Mouse (Mus musculus) forebrain, embryonic 10.5 days (tissue): ENCODE results near the gene Scimp. TPM values are rescaled to one million over a fixed set of nuclear protein-coding genes. Genes with fewer than 3 reads are reported as not detected.

Experiments used
- DNase-seq: peaks from one replicate; pipeline ENCODE4 v3.0.0-alpha.2; 2017; ENCODE audit warnings: low spot score; ENCODE audit errors: extremely low spot score
- H3K27ac ChIP-seq: fragments of 300-500 bp; sonication (generic); 2 replicates; pipeline ENCODE4 v1.5.1; 2016; ENCODE audit warnings: mild to moderate bottlenecking
- H3K27me3 ChIP-seq: fragments of 300-500 bp; sonication (generic); 2 replicates; pipeline ENCODE4 v1.6.1; 2016; ENCODE audit warnings: mild to moderate bottlenecking; ENCODE audit not compliant: poor library complexity, severe bottlenecking
- H3K36me3 ChIP-seq: fragments of 300-500 bp; sonication (generic); replicated peaks from 2 replicates; pipeline ENCODE4 v1.6.1; 2016; ENCODE audit warnings: mild to moderate bottlenecking, moderate library complexity
- H3K4me1 ChIP-seq: fragments of 300-500 bp; sonication (generic); 2 replicates; pipeline ENCODE4 v1.6.1; 2016
- H3K4me3 ChIP-seq: fragments of 300-500 bp; sonication (generic); 2 replicates; pipeline ENCODE4 v1.5.1; 2016; ENCODE audit warnings: mild to moderate bottlenecking, moderate library complexity
- H3K9me3 ChIP-seq: fragments of 300-500 bp; sonication (generic); 2 replicates; pipeline ENCODE4 v1.6.1; 2016; ENCODE audit warnings: mild to moderate bottlenecking, moderate library complexity
- WGBS: fragments of 180-500 bp; shearing (Covaris S2); methylation state at CpG from one replicate; pipeline ENCODE4 v1.1.7; 2016; 5-methylcytosine and 5-hydroxymethylcytosine counted together
- polyA plus RNA-seq: library from polyadenylated mRNA; unstranded; fragments of >200 nt; fragmentation: Nextera tagmentation; extraction: Ambion mirVana; gene quantifications from 2 replicates; pipeline ENCODE4 v1.2.1, GENCODE M21; 2016

Gene Scimp
- polyA plus RNA-seq, 1 experiment from 2014 or later, result not detected

DNA sequence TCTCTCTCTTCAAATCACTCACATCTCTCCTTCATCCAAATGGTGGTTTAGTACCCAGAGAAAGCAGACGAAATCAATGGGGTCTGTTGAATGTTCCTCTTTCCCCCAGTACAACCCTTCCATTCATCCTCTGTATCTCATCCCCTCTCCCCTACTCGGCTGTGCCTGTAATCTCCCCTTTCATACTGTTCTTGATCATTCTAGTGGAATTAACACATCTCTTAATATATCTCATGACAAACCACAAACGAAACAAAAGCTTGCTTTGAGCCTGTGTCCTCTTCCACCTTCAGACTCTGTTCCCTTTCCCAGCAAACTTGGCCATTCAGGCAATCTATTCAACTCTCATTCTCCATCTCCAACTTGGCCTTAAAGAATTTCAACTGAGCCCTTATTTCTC lies 18.8 kb upstream of the Scimp start:
- Histone ChIP-seq H3K27ac (no peak overlapping the region), H3K4me3 (no peak overlapping the region), H3K9me3 (peaks cover 18% of the 10 kb centered on the region), H3K4me1 (peaks cover 16% of the 10 kb centered on the region), H3K36me3 (no peaks in the 10 kb centered on the region), H3K27me3 (no peaks in the 10 kb centered on the region)
- 35% methylated on average over 3 of the region's 3 CpGs for WGBS
- DNase-seq, result no peak

DNA sequence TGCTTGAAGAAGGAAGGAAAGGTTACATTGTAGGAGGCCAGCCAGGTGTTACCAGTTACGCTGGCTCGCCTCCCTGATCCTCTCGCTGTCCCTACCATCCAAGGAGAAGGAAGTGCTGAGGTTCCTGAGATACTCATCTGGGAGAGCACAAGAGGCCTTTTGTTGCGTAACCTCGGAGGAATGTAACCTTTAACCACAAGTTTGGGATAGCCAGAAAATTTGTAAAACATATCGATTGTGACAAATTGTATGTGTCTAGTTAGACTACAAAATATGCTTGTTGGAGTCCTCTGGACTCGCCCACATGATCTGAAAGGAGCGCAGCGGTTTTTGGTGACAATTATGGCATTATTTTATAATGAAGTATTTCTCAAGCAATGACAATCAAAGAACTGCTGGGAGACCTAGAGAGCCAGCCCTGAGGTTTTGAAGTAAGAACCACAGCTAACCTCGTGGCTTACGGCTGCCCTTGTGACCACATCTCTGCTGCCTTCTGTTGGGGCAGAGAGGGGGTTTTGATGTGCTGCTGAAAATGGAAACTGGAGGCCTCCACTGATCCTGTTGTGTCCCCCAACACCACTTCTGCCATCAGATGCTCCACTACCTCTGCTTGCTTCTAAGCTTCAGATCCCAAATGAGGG lies 16.7 kb upstream of the Scimp start:
- Histone ChIP-seq H3K27ac (no peak overlapping the region), H3K36me3 (no peaks in the 10 kb centered on the region), H3K4me1 (peaks cover 11% of the 10 kb centered on the region), H3K27me3 (no peaks in the 10 kb centered on the region), H3K9me3 (peaks cover 13% of the 10 kb centered on the region), H3K4me3 (no peak overlapping the region)
- 81% methylated on average over 11 of the region's 11 CpGs for WGBS
- no peak for DNase-seq

DNA sequence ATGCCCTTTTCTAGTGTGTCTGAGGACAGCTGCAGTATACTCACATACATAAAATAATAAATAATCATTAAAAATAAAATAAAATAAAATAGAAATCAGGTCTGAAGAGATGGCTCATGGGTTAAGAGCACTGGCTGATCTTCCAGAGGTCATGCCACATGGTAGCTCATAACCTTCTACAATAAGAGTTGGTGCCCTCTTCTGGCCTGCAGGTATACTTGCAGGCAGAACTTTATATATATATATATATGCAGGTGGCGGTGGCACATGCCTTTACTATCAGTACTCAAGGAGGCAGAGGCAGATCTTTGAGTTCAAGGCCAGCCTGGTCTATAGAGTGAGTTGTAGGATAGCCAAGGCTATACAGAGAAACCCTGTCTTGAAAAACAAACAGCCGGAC lies 13.8 kb upstream of the Scimp start:
- Histone ChIP-seq H3K4me1 (peaks cover 12% of the 10 kb centered on the region), H3K36me3 (no peaks in the 10 kb centered on the region), H3K27ac (no peak overlapping the region), H3K27me3 (no peaks in the 10 kb centered on the region), H3K4me3 (no peak overlapping the region), H3K9me3 (peaks cover 4% of the 10 kb centered on the region; the same call in 1 of the 2 replicates)
- no peak for DNase-seq
- WGBS, result 85% methylated on average over 2 of the region's 2 CpGs

DNA sequence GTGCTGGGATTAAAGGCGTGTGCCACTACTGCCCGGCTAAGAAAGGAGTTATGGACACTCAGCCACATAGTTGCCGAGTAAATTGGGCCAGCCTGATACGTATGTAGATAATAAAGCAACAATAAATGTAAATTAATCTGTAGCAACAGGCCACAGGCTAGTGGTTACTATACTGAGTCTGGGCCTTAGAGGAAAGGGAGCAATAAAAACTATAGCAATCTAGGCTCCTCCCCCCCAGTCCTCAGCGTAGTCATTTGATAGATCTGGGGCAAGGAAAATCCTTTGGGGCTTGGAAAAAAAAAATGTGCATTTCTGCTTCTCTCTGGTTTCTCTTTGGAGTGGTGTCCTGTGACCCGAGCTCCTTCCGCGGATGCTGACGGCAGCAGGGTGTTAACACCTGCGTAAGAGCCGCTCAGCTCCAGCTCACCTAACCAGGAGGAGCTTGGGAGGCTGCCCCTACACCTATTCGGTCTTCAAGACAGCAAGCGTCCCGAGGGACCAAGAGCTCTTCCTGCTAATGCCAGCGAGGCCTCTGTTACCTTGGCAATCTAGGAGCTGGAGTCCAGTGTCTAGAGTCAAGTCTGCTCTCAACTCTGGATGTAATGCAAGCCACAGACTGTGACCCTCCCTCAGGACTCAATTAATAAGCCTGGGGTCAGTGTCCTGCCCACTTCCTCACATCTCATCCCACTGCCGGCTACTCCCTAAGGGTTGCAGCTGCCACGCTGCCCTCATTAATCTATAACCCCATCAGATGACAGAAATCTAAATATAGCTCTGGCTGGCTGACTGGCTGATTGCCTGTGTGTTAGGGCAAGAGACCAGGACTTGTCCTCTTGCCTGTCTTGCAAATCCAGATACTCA lies 9.6 kb upstream of the Scimp start:
- 72% methylated on average over 17 of the region's 17 CpGs for WGBS
- no peaks in the 10 kb centered on the region for H3K36me3 ChIP-seq
- no peaks in the 10 kb centered on the region for H3K27me3 ChIP-seq
- H3K9me3 ChIP-seq, result no peaks in the 10 kb centered on the region; the same call in 1 of the 2 replicates
- H3K4me3 ChIP-seq, result no peak overlapping the region
- peaks cover 6% of the 10 kb centered on the region for H3K4me1 ChIP-seq
- no peak for DNase-seq
- no peak overlapping the region for H3K27ac ChIP-seq

DNA sequence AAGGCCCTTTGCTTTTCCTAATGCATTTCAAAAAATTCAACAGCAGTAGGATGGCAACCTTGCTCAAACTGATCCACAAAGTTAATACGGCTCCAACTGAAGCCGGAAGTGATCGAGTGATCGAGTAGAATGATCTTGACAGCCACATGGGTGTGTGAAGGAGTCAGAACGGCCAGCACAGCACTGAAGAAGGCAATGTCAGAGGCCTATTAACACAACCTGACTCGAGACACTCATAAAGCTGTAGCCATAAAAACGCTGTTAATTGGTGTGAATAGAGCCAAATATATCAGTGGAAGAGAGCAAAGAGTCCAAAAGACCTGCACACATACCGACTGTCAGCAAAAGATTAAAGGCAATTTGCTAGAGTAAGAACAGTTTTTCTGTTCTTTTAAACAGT lies 7.7 kb upstream of the Scimp start:
- Histone ChIP-seq H3K36me3 (no peaks in the 10 kb centered on the region), H3K4me1 (peaks cover 6% of the 10 kb centered on the region), H3K27me3 (no peaks in the 10 kb centered on the region), H3K27ac (no peak overlapping the region), H3K9me3 (no peaks in the 10 kb centered on the region), H3K4me3 (no peak overlapping the region)
- WGBS, result 89% methylated on average over 8 of the region's 8 CpGs
- no peak for DNase-seq

DNA sequence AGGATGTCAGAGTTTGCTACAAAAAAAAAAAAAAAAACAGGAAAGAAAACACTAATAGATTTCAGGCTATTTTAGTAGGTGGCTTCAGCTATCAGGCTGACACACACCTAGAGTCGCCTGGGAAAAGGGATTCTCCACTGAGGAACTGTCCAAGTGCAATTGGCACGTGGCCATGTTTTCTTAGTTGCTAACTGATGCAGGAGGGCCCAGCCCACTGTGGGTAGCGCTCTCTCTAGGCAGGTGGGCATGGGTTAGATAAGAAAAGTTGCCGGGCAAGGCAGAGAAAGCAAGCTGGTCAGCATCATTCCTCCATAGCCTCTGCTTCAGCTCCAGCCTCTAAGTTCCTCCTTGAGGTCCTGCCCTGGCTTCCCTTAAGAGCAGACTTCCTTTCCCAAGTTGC lies 4.4 kb upstream of the Scimp start:
- Histone ChIP-seq H3K36me3 (no peaks in the 10 kb centered on the region), H3K4me3 (no peak overlapping the region), H3K27ac (no peak overlapping the region), H3K9me3 (no peaks in the 10 kb centered on the region), H3K27me3 (no peaks in the 10 kb centered on the region), H3K4me1 (no peaks in the 10 kb centered on the region)
- no peak for DNase-seq
- 87% methylated on average over 4 of the region's 4 CpGs for WGBS

DNA sequence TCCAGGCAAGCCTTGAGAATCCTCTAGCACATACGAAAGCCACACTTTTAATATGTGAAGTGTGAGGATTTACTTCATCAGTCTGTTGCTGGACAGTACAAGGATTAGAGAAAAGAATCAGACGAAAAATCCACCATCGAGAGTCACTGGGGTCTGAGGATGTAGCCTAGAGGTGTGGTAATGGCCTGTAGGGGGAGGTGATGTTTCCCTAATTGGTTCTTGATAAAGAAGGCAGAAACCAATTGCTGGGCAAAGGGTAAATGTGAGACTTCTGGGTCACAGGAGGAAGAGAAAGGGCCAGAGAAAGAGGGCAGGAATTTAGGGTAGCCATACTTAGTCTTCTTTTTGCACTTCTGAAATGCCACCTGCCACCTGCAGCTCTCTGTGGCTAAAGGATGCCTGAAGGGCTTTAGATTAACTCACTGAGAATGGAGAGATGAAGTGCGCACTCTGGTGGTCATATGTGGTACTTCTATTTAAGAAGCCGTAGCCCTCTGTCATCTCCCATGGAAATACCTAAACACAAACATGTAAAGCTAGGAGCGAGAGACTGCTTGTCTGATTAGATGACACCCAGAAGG lies 3.2 kb upstream of the Scimp start:
- Histone ChIP-seq H3K4me1 (no peaks in the 10 kb centered on the region; the same call in 1 of the 2 replicates), H3K36me3 (no peaks in the 10 kb centered on the region), H3K27ac (no peak overlapping the region), H3K27me3 (no peaks in the 10 kb centered on the region), H3K9me3 (no peaks in the 10 kb centered on the region), H3K4me3 (no peak overlapping the region)
- peak; percentile 43 for DNase-seq
- 30% methylated on average over 6 of the region's 6 CpGs for WGBS

DNA sequence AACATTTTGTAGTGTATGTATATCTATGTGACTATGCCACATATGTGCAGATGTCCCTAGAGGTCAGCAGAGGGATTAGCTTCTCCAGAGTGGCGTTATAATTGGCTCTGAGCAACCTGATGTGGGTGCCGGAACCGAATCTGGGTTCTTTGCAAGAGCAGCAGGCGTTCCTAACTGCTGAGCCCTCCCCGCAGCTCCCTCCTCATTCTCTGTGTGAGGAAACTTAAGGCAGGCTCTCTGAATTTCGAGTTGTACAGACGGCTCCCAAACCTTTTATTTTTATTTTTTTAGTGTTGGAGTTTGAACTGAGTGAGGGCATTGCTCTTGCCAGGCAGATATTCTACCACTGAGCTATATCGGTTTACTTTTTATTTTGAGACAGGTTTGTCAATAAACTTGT lies 2.7 kb upstream of the Scimp start:
- WGBS, result 87% methylated on average over 8 of the region's 8 CpGs
- no peaks in the 10 kb centered on the region for H3K36me3 ChIP-seq
- no peaks in the 10 kb centered on the region for H3K27me3 ChIP-seq
- no peaks in the 10 kb centered on the region for H3K9me3 ChIP-seq
- DNase-seq, result no peak
- H3K4me1 ChIP-seq, result no peaks in the 10 kb centered on the region; the same call in 1 of the 2 replicates
- H3K4me3 ChIP-seq, result no peak overlapping the region
- H3K27ac ChIP-seq, result no peak overlapping the region

DNA sequence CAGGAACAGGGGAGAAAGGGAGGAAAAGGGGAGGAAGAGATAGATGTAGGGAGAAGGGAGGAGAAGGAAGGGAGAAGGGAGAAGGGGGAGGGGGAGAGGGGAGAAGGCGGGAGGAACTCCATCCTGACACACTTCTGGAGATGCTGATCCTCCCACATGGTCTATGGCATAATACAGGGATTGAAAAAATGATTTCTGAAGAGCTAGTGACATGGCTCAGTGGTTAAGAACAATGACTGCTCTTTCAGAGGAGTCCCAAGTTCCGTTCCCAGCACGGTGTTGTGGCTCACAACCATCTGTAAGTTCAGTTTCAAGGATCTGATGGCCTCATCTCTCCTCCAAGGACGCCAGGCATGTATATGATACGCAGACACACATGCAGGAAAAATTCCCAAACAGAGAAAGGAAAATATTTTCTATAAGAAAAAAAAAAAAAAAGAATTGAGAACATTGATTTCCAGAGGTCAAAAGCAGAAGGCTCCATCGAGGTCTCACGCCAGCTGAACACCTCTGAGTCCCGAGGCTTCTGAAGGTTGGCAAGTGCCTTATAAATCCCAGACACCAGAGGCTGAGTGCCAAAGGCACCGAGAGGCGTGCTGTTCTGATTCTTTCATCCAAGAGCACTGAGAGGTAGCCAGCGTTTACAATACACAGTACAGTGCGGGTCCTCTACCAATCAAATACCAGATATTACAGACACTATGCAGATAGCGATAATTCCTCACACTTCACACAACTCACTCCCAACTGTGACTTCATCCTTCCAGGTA lies 730 bp downstream of the Scimp start:
- 81% methylated on average over 13 of the region's 13 CpGs for WGBS
- no peak overlapping the region for H3K4me3 ChIP-seq

DNA sequence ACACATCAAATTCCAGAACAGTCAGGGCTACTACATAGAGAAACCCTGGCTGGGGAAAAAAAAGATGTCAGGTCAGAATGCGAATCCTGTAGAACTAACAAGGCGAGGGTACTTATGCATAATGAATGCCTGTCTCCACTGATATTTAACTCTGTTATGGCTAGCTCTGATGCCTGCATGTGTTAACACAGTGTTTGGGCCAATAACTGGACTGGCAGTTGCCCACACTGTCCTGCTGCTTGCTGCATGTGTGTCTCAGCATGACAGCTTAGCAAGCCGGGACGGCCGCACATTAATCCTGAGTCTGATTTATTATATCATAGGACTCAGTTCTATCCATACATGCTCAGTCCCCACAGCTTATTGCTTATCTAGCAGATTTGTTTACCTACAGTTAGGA lies 1.3 kb downstream of the Scimp start:
- Histone ChIP-seq H3K27me3 (no peaks in the 10 kb centered on the region), H3K4me1 (no peaks in the 10 kb centered on the region; the same call in 1 of the 2 replicates), H3K36me3 (no peaks in the 10 kb centered on the region), H3K4me3 (no peak overlapping the region), H3K27ac (no peak overlapping the region), H3K9me3 (no peaks in the 10 kb centered on the region)
- WGBS, result 86% methylated on average over 5 of the region's 5 CpGs
- no peak for DNase-seq

More for the DNA sequence above, 730 bp downstream of the Scimp start:
- Histone ChIP-seq H3K9me3 (no peaks in the 10 kb centered on the region), H3K27me3 (no peaks in the 10 kb centered on the region), H3K36me3 (no peaks in the 10 kb centered on the region), H3K4me1 (no peaks in the 10 kb centered on the region; the same call in 1 of the 2 replicates), H3K27ac (no peak overlapping the region)
- DNase-seq, result no peak

DNA sequence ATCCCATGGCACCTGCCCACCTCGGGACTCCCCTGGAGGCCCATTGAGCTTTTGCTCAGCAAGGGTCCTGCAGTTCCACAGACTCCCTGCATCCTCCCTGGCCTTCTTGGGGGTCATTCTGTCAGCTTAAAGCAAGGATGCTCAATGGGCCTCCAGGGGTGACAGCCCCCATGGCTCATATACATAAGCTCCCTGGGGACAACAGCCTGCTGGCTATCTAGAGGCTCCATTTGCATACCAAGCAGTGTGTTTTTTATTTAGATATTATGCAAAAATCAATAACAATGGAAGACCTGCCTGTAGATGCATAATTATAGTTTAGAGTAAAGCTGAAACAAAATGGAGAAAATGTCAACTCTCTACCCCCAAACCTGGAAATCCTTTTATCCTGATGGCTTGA lies 3.4 kb downstream of the Scimp start:
- WGBS, result 28% methylated on average over 1 of the region's 1 CpGs

DNA sequence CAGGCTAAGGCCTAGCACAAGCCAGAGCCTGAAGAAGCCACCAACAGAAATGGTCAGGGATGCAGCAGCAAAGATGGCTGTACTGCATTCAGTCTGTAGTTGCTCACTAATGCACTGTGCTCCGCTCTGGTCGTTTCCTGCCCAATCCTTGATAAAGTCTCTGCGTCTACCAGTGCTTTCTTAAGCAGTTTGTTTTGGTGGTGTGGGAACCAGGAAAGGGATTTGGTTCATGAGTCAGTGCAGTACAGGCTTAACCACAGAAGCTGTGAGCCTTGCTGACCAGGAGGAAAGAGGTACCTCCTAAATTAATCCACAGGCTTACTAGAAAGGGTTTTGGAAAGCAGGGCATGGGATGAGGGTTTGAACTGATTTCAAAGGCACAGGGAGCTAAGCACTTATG lies 4.3 kb downstream of the Scimp start:
- no peaks in the 10 kb centered on the region for H3K27me3 ChIP-seq
- no peak overlapping the region for H3K4me3 ChIP-seq
- H3K36me3 ChIP-seq, result no peaks in the 10 kb centered on the region
- no peak for DNase-seq
- H3K27ac ChIP-seq, result no peak overlapping the region
- 82% methylated on average over 3 of the region's 3 CpGs for WGBS
- H3K4me1 ChIP-seq, result no peaks in the 10 kb centered on the region; the same call in 1 of the 2 replicates
- H3K9me3 ChIP-seq, result no peaks in the 10 kb centered on the region

More for the DNA sequence above, 3.4 kb downstream of the Scimp start:
- no peak overlapping the region for H3K27ac ChIP-seq
- H3K4me1 ChIP-seq, result no peaks in the 10 kb centered on the region; the same call in 1 of the 2 replicates
- DNase-seq, result no peak
- no peaks in the 10 kb centered on the region for H3K36me3 ChIP-seq
- H3K9me3 ChIP-seq, result no peaks in the 10 kb centered on the region
- H3K4me3 ChIP-seq, result no peak overlapping the region
- H3K27me3 ChIP-seq, result no peaks in the 10 kb centered on the region
